Mouse (Mus musculus): ENCODE measurements at regions not wholly inside any gene's neighbourhood (a gene's known extent, or its start where the extent isn't known, plus 50 kb on each side); places are given as distances from the start of the nearest gene placed in this dataset.

DNA sequence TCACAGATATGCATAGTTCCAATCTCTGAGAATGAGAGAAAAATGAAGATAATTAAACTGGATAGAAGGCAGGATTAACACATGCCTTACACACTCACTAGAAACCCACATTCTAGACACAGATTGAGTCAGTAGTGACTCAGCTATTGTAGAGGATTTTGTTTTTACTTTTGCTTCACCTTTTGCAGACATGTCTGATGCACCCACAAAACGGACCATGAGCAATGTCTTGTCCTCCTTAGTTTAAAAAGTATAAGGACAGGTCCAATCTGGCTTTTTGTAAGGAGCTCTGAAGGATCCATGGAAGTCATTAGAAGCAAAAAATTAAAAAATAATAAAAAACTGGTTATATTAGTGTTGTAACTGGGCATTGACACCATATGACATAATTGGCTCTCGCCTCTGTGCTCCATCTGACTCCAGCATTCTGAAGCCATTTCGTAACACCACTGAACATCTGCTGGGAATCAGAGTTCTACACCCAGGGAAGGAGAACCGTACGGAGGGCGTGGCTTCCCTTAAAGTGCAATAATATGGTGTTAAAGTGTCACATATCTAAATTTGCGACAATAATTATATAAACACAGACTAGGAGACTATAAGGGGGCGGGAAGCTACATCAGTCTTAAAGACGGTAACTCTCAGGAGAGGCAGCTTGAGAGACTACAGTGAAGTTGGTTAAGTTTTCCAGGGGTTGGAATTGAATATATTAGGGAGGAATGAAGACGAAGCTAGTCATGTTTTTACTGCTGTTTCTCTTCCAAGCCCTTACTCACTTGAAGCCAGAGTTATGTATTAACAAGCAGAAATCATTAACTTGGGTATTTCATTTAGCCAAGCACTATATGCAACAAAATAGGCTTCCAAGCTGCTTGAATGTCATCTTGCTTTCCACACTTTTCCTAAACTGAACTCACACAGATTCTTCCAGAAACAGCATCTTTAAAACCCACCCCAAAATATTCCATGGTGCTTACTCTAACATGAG is 558.0 kb downstream of the Ebf1 start:
- no peak; the same call in 1 of the 2 replicates for ATAC-seq (ENCODE audit: low FRiP score, low read depth)
- H3K4me3 ChIP-seq (replicated peaks; ENCODE audit: low read length): no peak overlapping the region

DNA sequence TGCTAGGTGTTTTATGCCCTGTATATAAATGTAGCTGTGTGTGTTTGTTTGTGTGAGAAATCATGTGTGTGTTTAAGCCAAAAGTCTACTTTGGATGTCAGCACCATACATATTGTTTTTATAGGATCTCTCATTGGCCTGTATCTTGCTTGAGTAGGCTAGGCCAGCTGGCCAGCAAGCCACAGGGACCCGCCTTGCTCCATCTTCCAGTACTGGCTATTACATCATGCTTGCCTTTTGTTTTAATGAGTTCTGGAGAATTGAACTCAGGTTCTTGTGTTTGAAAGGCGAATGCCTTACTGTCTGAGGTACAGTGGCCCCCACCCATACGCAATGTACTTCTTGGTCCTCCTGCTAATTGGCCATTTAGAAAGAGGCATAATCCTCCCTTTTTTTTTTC is 559.9 kb downstream of the Ebf1 start:
- DNase-seq (ENCODE audit: low spot score) (no peak), ATAC-seq (ENCODE audit: low FRiP score, low read depth) (no peak)
- no peaks in the 10 kb centered on the region for H3K27me3 ChIP-seq (ENCODE audit: control insufficient read depth, insufficient read depth, low read length)
- H3K4me2 ChIP-seq (replicated peaks; ENCODE audit: low read depth, low read length, severe bottlenecking): no peak overlapping the region
- H3K9me3 ChIP-seq (ENCODE audit: control insufficient read depth, low read length): no peaks in the 10 kb centered on the region
- no peak overlapping the region for H3K27ac ChIP-seq (replicated peaks; ENCODE audit: low read depth, low read length)
- WGBS: 92% methylated on average over 3 of the region's 3 CpGs
- H3K36me3 ChIP-seq (ENCODE audit: control insufficient read depth, insufficient read depth, low read length): no peaks in the 10 kb centered on the region
- 0 out of 2 replicates have a peak, but pooled peaks cover 15% of the 10 kb centered on the region for H3K4me1 ChIP-seq (ENCODE audit: control insufficient read depth, insufficient read depth, low read length)
- no peak overlapping the region for H3K4me3 ChIP-seq (replicated peaks; ENCODE audit: low read length)
- no peak overlapping the region for H3K9ac ChIP-seq (ENCODE audit: low read depth, low read length, severe bottlenecking)
- no peak for TF ChIP-seq POLR2A (IDR thresholded peaks at IDR 0.05; ENCODE audit: borderline replicate concordance, extremely low read depth, insufficient read depth, insufficient read length)

More for the DNA sequence above, 558.0 kb downstream of the Ebf1 start:
- TF ChIP-seq POLR2A (IDR thresholded peaks at IDR 0.05; ENCODE audit: borderline replicate concordance, extremely low read depth, insufficient read depth, insufficient read length): no peak
- 37% methylated on average over 10 of the region's 10 CpGs for WGBS
- Histone ChIP-seq H3K27me3 (ENCODE audit: control insufficient read depth, insufficient read depth, low read length) (no peaks in the 10 kb centered on the region), H3K4me1 (ENCODE audit: control insufficient read depth, insufficient read depth, low read length) (0 out of 2 replicates have a peak, but pooled peaks cover 17% of the 10 kb centered on the region), H3K9me3 (ENCODE audit: control insufficient read depth, low read length) (no peaks in the 10 kb centered on the region), H3K9ac (ENCODE audit: low read depth, low read length, severe bottlenecking) (no peak overlapping the region), H3K36me3 (ENCODE audit: control insufficient read depth, insufficient read depth, low read length) (no peaks in the 10 kb centered on the region), H3K4me2 (replicated peaks; ENCODE audit: low read depth, low read length, severe bottlenecking) (no peak overlapping the region), H3K27ac (replicated peaks; ENCODE audit: low read depth, low read length) (no peak overlapping the region)
- peak; percentile 30 for DNase-seq (ENCODE audit: low spot score)

DNA sequence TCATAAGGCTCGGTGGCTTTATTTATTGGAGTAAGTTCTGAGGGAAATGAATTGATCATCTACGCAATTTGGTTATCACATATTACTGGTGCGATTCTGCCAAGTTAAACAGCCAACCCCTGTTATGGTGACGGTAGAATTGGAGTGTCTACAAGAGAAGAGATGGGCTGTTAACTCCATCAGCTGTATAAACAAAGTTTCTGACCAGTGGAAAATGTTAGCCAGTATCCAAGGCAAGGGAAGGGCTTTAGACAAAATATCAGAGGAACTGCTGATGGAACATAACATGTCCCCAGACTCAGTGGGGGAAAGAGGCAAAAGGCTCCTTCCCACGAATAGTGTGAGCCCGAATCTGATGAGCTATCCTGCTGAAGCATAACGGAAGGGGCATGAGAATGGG is 560.9 kb downstream of the Ebf1 start:
- no peaks in the 10 kb centered on the region for H3K36me3 ChIP-seq (ENCODE audit: control insufficient read depth, insufficient read depth, low read length)
- H3K27me3 ChIP-seq (ENCODE audit: control insufficient read depth, insufficient read depth, low read length): no peaks in the 10 kb centered on the region
- no peak overlapping the region for H3K27ac ChIP-seq (replicated peaks; ENCODE audit: low read depth, low read length)
- ATAC-seq (ENCODE audit: low FRiP score, low read depth): no peak
- no peak overlapping the region for H3K4me2 ChIP-seq (replicated peaks; ENCODE audit: low read depth, low read length, severe bottlenecking)
- no peak overlapping the region for H3K9ac ChIP-seq (ENCODE audit: low read depth, low read length, severe bottlenecking)
- no peak overlapping the region for H3K4me3 ChIP-seq (replicated peaks; ENCODE audit: low read length)
- no peak for TF ChIP-seq POLR2A (IDR thresholded peaks at IDR 0.05; ENCODE audit: borderline replicate concordance, extremely low read depth, insufficient read depth, insufficient read length)
- H3K9me3 ChIP-seq (ENCODE audit: control insufficient read depth, low read length): no peaks in the 10 kb centered on the region
- WGBS: 80% methylated on average over 7 of the region's 7 CpGs
- H3K4me1 ChIP-seq (ENCODE audit: control insufficient read depth, insufficient read depth, low read length): 0 out of 2 replicates have a peak, but pooled peaks cover 10% of the 10 kb centered on the region
- no peak for DNase-seq (ENCODE audit: low spot score)

DNA sequence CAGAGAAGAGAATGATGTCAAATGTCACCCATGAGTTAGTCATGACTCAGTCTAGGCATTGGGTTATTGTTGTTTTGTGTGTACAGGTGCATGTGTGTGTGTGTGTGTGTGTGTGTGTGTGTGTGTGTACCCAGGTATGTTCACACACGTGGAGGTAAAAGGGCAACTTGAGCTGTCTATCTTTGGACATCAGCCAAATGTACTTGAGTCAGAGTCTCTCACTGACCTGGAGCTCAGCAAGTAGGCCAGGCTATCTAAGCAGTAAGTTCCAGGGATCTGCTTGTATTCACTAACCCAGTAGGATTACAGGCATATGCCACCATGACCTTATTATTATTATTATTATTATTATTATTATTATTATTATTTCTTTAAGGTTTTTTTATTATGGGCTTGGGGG is 561.9 kb downstream of the Ebf1 start:
- no peak overlapping the region for H3K9ac ChIP-seq (ENCODE audit: low read depth, low read length, severe bottlenecking)
- no peak overlapping the region for H3K27ac ChIP-seq (replicated peaks; ENCODE audit: low read depth, low read length)
- WGBS: 85% methylated on average over 1 of the region's 1 CpGs
- no peaks in the 10 kb centered on the region for H3K27me3 ChIP-seq (ENCODE audit: control insufficient read depth, insufficient read depth, low read length)
- 0 out of 2 replicates have a peak, but pooled peaks cover 7% of the 10 kb centered on the region for H3K4me1 ChIP-seq (ENCODE audit: control insufficient read depth, insufficient read depth, low read length)
- no peak overlapping the region for H3K4me2 ChIP-seq (replicated peaks; ENCODE audit: low read depth, low read length, severe bottlenecking)
- no peaks in the 10 kb centered on the region for H3K9me3 ChIP-seq (ENCODE audit: control insufficient read depth, low read length)
- H3K36me3 ChIP-seq (ENCODE audit: control insufficient read depth, insufficient read depth, low read length): no peaks in the 10 kb centered on the region
- no peak overlapping the region for H3K4me3 ChIP-seq (replicated peaks; ENCODE audit: low read length)
- ATAC-seq (ENCODE audit: low FRiP score, low read depth) (no peak), DNase-seq (ENCODE audit: low spot score) (no peak)
- no peak for TF ChIP-seq POLR2A (IDR thresholded peaks at IDR 0.05; ENCODE audit: borderline replicate concordance, extremely low read depth, insufficient read depth, insufficient read length)

DNA sequence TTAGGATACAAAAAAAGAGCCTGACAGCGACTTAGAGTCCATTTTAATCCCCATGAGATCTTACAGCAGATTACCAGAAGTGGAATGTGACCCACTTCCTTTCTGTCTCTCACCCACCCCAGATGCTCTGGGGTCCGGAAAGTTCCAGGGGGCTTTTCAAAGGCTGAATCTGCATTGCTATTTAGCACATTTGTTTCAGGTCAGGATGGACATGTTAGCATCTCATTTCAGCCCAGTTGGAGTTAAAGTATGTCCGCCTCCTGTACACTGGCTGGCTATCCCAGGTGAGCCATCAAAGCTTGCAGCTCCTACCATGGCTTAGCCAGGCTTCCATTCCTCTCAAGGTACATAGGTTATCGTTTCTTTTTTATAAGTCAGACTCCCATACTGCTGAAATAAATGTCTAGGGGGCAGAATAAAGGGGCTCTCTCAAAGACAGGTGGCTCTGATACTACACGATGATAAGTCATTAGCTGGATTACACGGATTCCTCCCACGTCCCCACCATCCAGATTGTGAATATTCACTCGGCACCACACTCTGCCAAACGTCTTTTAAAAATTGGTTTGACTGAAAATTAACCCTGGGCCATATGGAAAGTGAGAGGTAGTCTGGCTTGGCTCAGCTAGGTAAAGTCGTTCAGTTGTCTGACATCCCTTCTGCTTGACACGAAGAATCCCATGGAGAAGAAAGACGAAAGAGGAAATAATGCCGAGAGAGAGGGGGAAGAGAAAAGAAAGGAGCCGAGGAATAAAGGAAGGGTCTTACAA is 573.7 kb downstream of the Ebf1 start:
- no peak overlapping the region for H3K4me3 ChIP-seq (replicated peaks; ENCODE audit: low read length)
- H3K27ac ChIP-seq (replicated peaks; ENCODE audit: low read depth, low read length): no peak overlapping the region
- H3K27me3 ChIP-seq (ENCODE audit: control insufficient read depth, insufficient read depth, low read length): no peaks in the 10 kb centered on the region
- 61% methylated on average over 14 of the region's 14 CpGs for WGBS
- H3K4me2 ChIP-seq (replicated peaks; ENCODE audit: low read depth, low read length, severe bottlenecking): no peak overlapping the region
- H3K4me1 ChIP-seq (ENCODE audit: control insufficient read depth, insufficient read depth, low read length): 0 out of 2 replicates have a peak, but pooled peaks cover 4% of the 10 kb centered on the region
- no peak for ATAC-seq (ENCODE audit: low FRiP score, low read depth)
- H3K9ac ChIP-seq (ENCODE audit: low read depth, low read length, severe bottlenecking): no peak overlapping the region
- H3K9me3 ChIP-seq (ENCODE audit: control insufficient read depth, low read length): no peaks in the 10 kb centered on the region
- no peaks in the 10 kb centered on the region for H3K36me3 ChIP-seq (ENCODE audit: control insufficient read depth, insufficient read depth, low read length)
- no peak for TF ChIP-seq POLR2A (IDR thresholded peaks at IDR 0.05; ENCODE audit: borderline replicate concordance, extremely low read depth, insufficient read depth, insufficient read length)
- no peak for DNase-seq (ENCODE audit: low spot score)

Measured in limb, embryonic 14.5 days (tissue).